Mouse (Mus musculus): ENCODE data around the gene Kazn. TPM values are rescaled to one million over a fixed set of nuclear protein-coding genes. Genes with fewer than 3 reads are reported as not detected.
A peak's percentile ranks its signal among the peaks of the same experiment; 100 is the strongest.

Gene Kazn
- polyA plus RNA-seq, 1 experiment from 2014 or later: 5.8 TPM

DNA sequence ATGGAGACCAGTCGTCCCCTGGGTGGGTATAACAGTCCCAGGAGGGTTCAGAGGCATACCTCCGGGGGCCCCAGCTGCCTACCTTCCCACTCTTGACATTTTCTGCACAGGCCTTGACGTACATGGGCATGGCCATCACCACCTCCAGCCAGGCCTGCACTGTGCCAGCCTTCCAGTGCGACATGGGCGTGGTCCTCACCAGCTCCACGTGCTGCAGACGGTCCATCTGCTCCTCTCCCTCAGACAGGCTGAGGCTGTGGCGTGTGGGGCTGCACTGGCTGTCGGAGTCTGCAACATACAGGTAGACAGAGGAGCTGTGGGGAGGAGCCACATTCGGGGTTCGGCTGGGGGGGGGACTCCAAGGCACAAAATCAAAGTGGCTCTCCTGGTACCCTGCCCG lies 121.2 kb downstream of the Kazn start:
- Histone ChIP-seq H3K4me1 (ENCODE audit: control insufficient read depth, insufficient read depth, low read length) (peaks cover 6% of the 10 kb centered on the region), H3K4me2 (ENCODE audit: low read depth, low read length) (no peak overlapping the region), H3K27ac (ENCODE audit: low read length) (no peak overlapping the region), H3K4me3 (ENCODE audit: low read length) (no peak overlapping the region), H3K9ac (ENCODE audit: low read length) (no peak overlapping the region), H3K9me3 (replicated peaks; ENCODE audit: control insufficient read depth, low read length) (no peaks in the 10 kb centered on the region), H3K36me3 (ENCODE audit: control insufficient read depth, insufficient read depth) (no peaks in the 10 kb centered on the region), H3K27me3 (ENCODE audit: control insufficient read depth, insufficient read depth, low read length) (no peaks in the 10 kb centered on the region)
- ATAC-seq (replicated peaks; ENCODE audit: extremely low read depth, insufficient read depth, low FRiP score): no peak
- WGBS: 85% methylated on average over 12 of the region's 12 CpGs

DNA sequence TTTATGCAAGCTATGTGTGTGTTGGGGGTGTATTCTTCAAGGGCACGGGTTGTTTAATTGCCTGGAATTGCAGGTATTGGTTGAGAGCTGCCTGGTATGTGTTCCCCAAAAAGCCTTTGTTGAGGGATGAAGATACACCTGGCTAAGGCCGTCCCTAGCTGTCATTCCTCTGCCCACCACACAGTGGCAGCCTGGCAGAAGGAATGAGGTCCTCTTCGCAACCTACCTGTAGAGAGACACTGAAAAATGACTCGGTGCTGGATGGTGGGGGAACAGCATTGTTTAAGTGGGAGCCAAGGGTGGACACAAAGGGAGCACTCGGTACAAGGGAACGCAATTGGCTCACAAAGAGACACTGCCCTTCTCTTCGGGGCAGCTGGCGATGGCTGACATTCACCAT lies 125.9 kb downstream of the Kazn start:
- Histone ChIP-seq H3K27me3 (ENCODE audit: control insufficient read depth, insufficient read depth, low read length) (no peaks in the 10 kb centered on the region; the same call in 1 of the 2 replicates), H3K4me2 (ENCODE audit: low read depth, low read length) (no peak overlapping the region), H3K27ac (ENCODE audit: low read length) (no peak overlapping the region), H3K4me3 (ENCODE audit: low read length) (no peak overlapping the region), H3K9me3 (replicated peaks; ENCODE audit: control insufficient read depth, low read length) (peaks cover 3% of the 10 kb centered on the region), H3K9ac (ENCODE audit: low read length) (no peak overlapping the region), H3K36me3 (ENCODE audit: control insufficient read depth, insufficient read depth) (no peaks in the 10 kb centered on the region), H3K4me1 (ENCODE audit: control insufficient read depth, insufficient read depth, low read length) (no peaks in the 10 kb centered on the region)
- 24% methylated on average over 8 of the region's 8 CpGs for WGBS
- peak; percentile 60; the same call in 1 of the 2 replicates for ATAC-seq (replicated peaks; ENCODE audit: extremely low read depth, insufficient read depth, low FRiP score)

DNA sequence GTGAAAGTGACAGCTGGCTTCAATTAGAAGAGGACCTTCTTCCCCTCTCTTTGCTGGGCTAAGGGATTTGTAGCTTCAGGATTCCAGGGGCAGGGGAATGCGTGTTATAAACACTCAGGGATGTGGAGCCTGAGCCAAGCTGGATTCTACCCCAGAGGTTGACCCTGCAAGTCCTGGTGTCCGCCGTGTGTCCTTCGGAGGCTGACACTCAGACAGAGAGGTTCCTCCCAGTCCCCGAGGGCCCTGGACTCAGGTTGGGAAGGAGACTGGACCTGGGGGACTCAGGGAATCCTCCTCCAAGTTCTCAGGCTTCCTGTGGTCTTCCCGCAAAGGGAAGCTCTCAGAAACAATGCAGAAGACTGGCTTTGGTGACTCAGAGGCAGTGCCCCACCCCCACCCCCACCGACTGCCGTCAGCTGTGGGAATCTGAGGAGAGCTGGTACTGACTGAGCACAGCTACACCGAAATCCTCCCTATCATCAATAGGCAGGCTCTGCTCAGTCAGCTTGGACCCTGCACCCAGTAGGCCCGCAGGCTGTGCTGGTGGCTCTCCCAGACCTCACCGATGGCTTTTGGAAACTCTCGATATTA lies 136.0 kb downstream of the Kazn start:
- no peak overlapping the region for H3K27ac ChIP-seq (ENCODE audit: low read length)
- H3K9me3 ChIP-seq (replicated peaks; ENCODE audit: control insufficient read depth, low read length): peaks cover 3% of the 10 kb centered on the region; the same call in 1 of the 2 replicates
- H3K36me3 ChIP-seq (ENCODE audit: control insufficient read depth, insufficient read depth): peaks cover 3% of the 10 kb centered on the region; the same call in 1 of the 2 replicates
- H3K9ac ChIP-seq (ENCODE audit: low read length): no peak overlapping the region
- H3K4me3 ChIP-seq (ENCODE audit: low read length): no peak overlapping the region
- no peak overlapping the region for H3K4me2 ChIP-seq (ENCODE audit: low read depth, low read length)
- peaks cover 11% of the 10 kb centered on the region for H3K4me1 ChIP-seq (ENCODE audit: control insufficient read depth, insufficient read depth, low read length)
- H3K27me3 ChIP-seq (ENCODE audit: control insufficient read depth, insufficient read depth, low read length): no peaks in the 10 kb centered on the region; the same call in 1 of the 2 replicates
- 34% methylated on average over 12 of the region's 12 CpGs for WGBS
- ATAC-seq (replicated peaks; ENCODE audit: extremely low read depth, insufficient read depth, low FRiP score): peak; percentile 35; the same call in 1 of the 2 replicates

- no peaks in the 10 kb centered on the region for H3K36me3 ChIP-seq (ENCODE audit: control insufficient read depth, insufficient read depth)
- peaks cover 13% of the 10 kb centered on the region for H3K4me1 ChIP-seq (ENCODE audit: control insufficient read depth, insufficient read depth, low read length)
- peak overlapping the region; percentile 52 for H3K4me2 ChIP-seq (ENCODE audit: low read depth, low read length)
- no peaks in the 10 kb centered on the region for H3K27me3 ChIP-seq (ENCODE audit: control insufficient read depth, insufficient read depth, low read length)
- H3K4me3 ChIP-seq (ENCODE audit: low read length): no peak overlapping the region
- H3K9ac ChIP-seq (ENCODE audit: low read length): 0 out of 2 replicates have a peak overlapping the region, but pooled peaks have one; percentile 18
- no peaks in the 10 kb centered on the region for H3K9me3 ChIP-seq (replicated peaks; ENCODE audit: control insufficient read depth, low read length)
- WGBS: 10% methylated on average over 8 of the region's 8 CpGs
- peak; percentile 35; the same call in 1 of the 2 replicates for ATAC-seq (replicated peaks; ENCODE audit: extremely low read depth, insufficient read depth, low FRiP score)
- no peak overlapping the region for H3K27ac ChIP-seq (ENCODE audit: low read length)
Observed at GRCm38 (mm10) chr4:142098303-142098702, 140.9 kb downstream of the Kazn start.

DNA sequence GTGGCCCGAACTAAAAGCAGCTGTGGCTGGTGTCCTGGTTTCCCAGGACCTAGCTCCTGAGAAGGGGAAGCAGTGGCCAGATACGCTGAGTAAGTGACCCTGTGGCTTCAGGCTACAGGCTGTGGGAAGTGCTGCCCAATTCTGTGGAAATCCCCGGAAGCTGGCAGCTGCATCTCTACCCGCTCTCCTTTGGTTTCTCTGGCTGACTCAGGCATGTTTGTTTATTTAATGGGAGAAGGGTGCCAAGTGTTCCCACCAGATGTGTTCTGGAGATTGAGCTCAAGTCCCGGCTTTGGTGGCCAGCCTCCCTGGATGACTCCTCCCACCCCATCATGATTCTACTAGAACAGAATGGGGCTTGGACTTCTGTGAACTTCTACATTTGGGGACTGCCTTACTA lies 141.3 kb downstream of the Kazn start:
- WGBS: 16% methylated on average over 5 of the region's 5 CpGs
- H3K4me2 ChIP-seq (ENCODE audit: low read depth, low read length): peak overlapping the region; percentile 52
- no peaks in the 10 kb centered on the region for H3K36me3 ChIP-seq (ENCODE audit: control insufficient read depth, insufficient read depth)
- no peak overlapping the region for H3K4me3 ChIP-seq (ENCODE audit: low read length)
- no peaks in the 10 kb centered on the region for H3K27me3 ChIP-seq (ENCODE audit: control insufficient read depth, insufficient read depth, low read length)
- no peaks in the 10 kb centered on the region for H3K9me3 ChIP-seq (replicated peaks; ENCODE audit: control insufficient read depth, low read length)
- H3K9ac ChIP-seq (ENCODE audit: low read length): 0 out of 2 replicates have a peak overlapping the region, but pooled peaks have one; percentile 18
- 0 out of 2 replicates have a peak, but pooled peaks have one; percentile 5 for ATAC-seq (replicated peaks; ENCODE audit: extremely low read depth, insufficient read depth, low FRiP score)
- peaks cover 9% of the 10 kb centered on the region for H3K4me1 ChIP-seq (ENCODE audit: control insufficient read depth, insufficient read depth, low read length)
- peak overlapping the region; percentile 30; the same call in 1 of the 2 replicates for H3K27ac ChIP-seq (ENCODE audit: low read length)

DNA sequence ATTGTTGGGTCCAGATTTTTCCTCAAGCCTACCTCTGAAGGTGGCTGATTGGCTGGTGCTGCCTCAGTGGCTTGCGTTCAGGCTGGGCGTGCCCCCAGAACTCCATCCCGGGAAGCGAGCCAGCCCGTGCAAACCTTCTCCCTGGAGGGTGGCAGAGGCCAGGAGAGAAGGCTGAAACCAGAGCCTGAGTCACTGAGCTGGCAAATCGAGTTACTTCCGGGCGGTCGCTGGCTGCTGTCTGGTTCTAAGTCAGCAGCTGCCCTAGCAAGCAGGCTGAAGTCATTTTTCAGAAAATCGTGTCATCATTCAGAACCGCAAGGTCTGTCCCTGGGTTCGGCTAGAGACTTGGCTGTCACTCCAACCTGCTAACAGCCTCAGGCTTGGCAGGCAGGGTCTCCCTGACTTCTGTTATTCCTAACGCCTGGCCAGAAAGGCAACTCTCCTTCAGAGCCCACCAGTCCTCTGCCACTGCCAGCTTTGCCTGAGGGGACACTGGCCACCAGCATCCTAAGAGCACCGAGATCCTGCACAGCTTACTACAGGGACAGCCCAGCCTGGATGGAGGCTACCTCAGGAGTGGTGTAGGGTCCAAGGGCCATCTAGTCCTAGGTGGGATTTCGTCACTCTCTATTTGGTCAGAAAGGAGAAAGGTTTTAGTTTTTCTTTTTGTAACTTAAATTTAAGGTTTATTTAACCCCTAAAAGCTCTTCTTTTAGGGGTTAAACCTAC lies 143.5 kb downstream of the Kazn start:
- no peaks in the 10 kb centered on the region for H3K27me3 ChIP-seq (ENCODE audit: control insufficient read depth, insufficient read depth, low read length)
- 54% methylated on average over 15 of the region's 15 CpGs for WGBS
- peaks cover 9% of the 10 kb centered on the region for H3K4me1 ChIP-seq (ENCODE audit: control insufficient read depth, insufficient read depth, low read length)
- H3K36me3 ChIP-seq (ENCODE audit: control insufficient read depth, insufficient read depth): no peaks in the 10 kb centered on the region
- no peak for ATAC-seq (replicated peaks; ENCODE audit: extremely low read depth, insufficient read depth, low FRiP score)
- no peaks in the 10 kb centered on the region for H3K9me3 ChIP-seq (replicated peaks; ENCODE audit: control insufficient read depth, low read length)
- H3K4me2 ChIP-seq (ENCODE audit: low read depth, low read length): no peak overlapping the region
- no peak overlapping the region for H3K4me3 ChIP-seq (ENCODE audit: low read length)
- no peak overlapping the region for H3K27ac ChIP-seq (ENCODE audit: low read length)
- no peak overlapping the region for H3K9ac ChIP-seq (ENCODE audit: low read length)

- Histone ChIP-seq H3K4me2 (ENCODE audit: low read depth, low read length) (no peak overlapping the region), H3K4me3 (ENCODE audit: low read length) (no peak overlapping the region), H3K36me3 (ENCODE audit: control insufficient read depth, insufficient read depth) (no peaks in the 10 kb centered on the region), H3K27ac (ENCODE audit: low read length) (no peak overlapping the region), H3K4me1 (ENCODE audit: control insufficient read depth, insufficient read depth, low read length) (peaks cover 9% of the 10 kb centered on the region), H3K9ac (ENCODE audit: low read length) (no peak overlapping the region), H3K9me3 (replicated peaks; ENCODE audit: control insufficient read depth, low read length) (no peaks in the 10 kb centered on the region), H3K27me3 (ENCODE audit: control insufficient read depth, insufficient read depth, low read length) (no peaks in the 10 kb centered on the region)
- no peak for ATAC-seq (replicated peaks; ENCODE audit: extremely low read depth, insufficient read depth, low FRiP score)
- 47% methylated on average over 11 of the region's 11 CpGs for WGBS
Observed at GRCm38 (mm10) chr4:142094386-142094785, 144.8 kb downstream of the Kazn start.

DNA sequence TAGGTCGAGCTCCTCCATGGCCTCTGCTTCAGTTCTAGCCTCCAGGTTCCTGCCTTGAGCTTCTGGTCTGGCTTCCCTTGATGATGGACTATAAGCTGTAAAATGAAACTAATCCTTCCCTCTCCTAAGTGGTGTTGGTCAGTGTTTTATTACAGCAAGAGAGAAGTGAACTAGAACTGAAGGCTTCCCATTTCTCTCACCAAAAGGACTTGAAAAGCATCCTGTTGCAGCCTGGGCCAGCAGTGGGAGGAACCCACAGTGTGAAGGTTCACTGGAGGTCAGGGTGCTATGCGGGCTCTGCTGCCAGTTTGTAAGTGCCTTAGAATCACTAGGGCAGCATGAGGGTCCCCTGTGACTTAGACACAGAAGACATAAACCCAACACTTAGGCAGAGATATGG lies 148.1 kb downstream of the Kazn start:
- ATAC-seq (replicated peaks; ENCODE audit: extremely low read depth, insufficient read depth, low FRiP score): no peak
- no peak overlapping the region for H3K9ac ChIP-seq (ENCODE audit: low read length)
- no peak overlapping the region for H3K4me3 ChIP-seq (ENCODE audit: low read length)
- no peaks in the 10 kb centered on the region for H3K36me3 ChIP-seq (ENCODE audit: control insufficient read depth, insufficient read depth)
- no peak overlapping the region for H3K27ac ChIP-seq (ENCODE audit: low read length)
- H3K4me1 ChIP-seq (ENCODE audit: control insufficient read depth, insufficient read depth, low read length): no peaks in the 10 kb centered on the region; the same call in 1 of the 2 replicates
- H3K27me3 ChIP-seq (ENCODE audit: control insufficient read depth, insufficient read depth, low read length): no peaks in the 10 kb centered on the region
- no peak overlapping the region for H3K4me2 ChIP-seq (ENCODE audit: low read depth, low read length)
- H3K9me3 ChIP-seq (replicated peaks; ENCODE audit: control insufficient read depth, low read length): no peaks in the 10 kb centered on the region
- 64% methylated on average over 2 of the region's 2 CpGs for WGBS

DNA sequence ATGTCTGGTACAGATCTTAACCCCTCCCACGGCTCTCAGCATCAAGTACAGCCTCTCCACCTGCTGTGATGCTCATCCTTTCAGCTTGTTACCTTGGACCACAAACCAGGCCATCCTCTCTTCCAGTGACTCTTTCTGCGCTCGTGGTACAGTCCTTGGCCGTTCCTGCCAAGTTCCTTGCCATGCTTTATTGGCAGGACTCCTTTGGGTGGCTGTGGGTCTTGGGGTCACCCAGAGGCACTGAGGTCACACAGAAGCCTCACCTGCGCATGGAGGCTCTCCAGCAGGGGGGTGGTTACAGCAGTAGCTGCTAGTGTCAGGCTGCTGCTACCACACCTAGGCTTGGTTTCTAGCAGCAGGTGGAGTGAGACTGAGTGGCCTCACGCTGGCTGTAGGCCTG lies 149.2 kb downstream of the Kazn start:
- H3K36me3 ChIP-seq (ENCODE audit: control insufficient read depth, insufficient read depth): no peaks in the 10 kb centered on the region
- ATAC-seq (replicated peaks; ENCODE audit: extremely low read depth, insufficient read depth, low FRiP score): no peak
- peaks cover 4% of the 10 kb centered on the region for H3K4me1 ChIP-seq (ENCODE audit: control insufficient read depth, insufficient read depth, low read length)

More for the DNA sequence above, 149.2 kb downstream of the Kazn start:
- Histone ChIP-seq H3K9ac (ENCODE audit: low read length) (no peak overlapping the region), H3K27me3 (ENCODE audit: control insufficient read depth, insufficient read depth, low read length) (no peaks in the 10 kb centered on the region), H3K4me2 (ENCODE audit: low read depth, low read length) (no peak overlapping the region), H3K27ac (ENCODE audit: low read length) (no peak overlapping the region), H3K4me3 (ENCODE audit: low read length) (no peak overlapping the region), H3K9me3 (replicated peaks; ENCODE audit: control insufficient read depth, low read length) (no peaks in the 10 kb centered on the region)
- 80% methylated on average over 6 of the region's 6 CpGs for WGBS

All from heart, embryonic 16.5 days (tissue).